Mouse (Mus musculus) heart, embryonic 13.5 days (tissue): Measurements from ENCODE around the gene Olfr616. TPM values are rescaled to one million over a fixed set of nuclear protein-coding genes. Genes with fewer than 3 reads are reported as not detected.

Source experiments
- microRNA-seq: library from miRNA; unstranded; fragments of <30 nt; microRNA quantifications from one replicate; pipeline ENCODE4, GENCODE M21; 2016
- polyA plus RNA-seq: library from polyadenylated mRNA; unstranded; fragments of >200 nt; fragmentation: Nextera tagmentation; extraction: Ambion mirVana; gene quantifications from 2 replicates; pipeline ENCODE4 v1.2.1, GENCODE M21; 2015

Olfr616 gene
- polyA plus RNA-seq, 1 experiment from 2014 or later: not detected

Small RNA genes within 50 kb of the gene (microRNA-seq; reads per million reads assigned to microRNA genes)
- gene Gm26506: not detected

Other genes starting within 250 kb of the Olfr616 start
- gene Olfr598, start 245.6 kb downstream of the Olfr616 start, polyA plus RNA-seq: not detected in 2 replicates
- gene Olfr599, start 233.2 kb downstream of the Olfr616 start, polyA plus RNA-seq: not detected in 2 replicates
- gene Olfr600, start 219.5 kb downstream of the Olfr616 start, polyA plus RNA-seq: not detected in 2 replicates
- gene Olfr601, start 206.5 kb downstream of the Olfr616 start, polyA plus RNA-seq: not detected in 2 replicates
- not detected in 2 replicates for gene Olfr603, start 183.0 kb downstream of the Olfr616 start, polyA plus RNA-seq
- not detected in 2 replicates for gene Usp17lc, start 154.1 kb downstream of the Olfr616 start, polyA plus RNA-seq
- not detected in 2 replicates for gene Olfr605, start 123.7 kb downstream of the Olfr616 start, polyA plus RNA-seq
- not detected in 2 replicates for gene Olfr606, start 120.1 kb downstream of the Olfr616 start, polyA plus RNA-seq
- gene Olfr607, start 105.0 kb downstream of the Olfr616 start, polyA plus RNA-seq: 0.17 and 0.21 TPM in 2 replicates
- gene Olfr608, start 99.3 kb downstream of the Olfr616 start, polyA plus RNA-seq: 0.16 and 0.19 TPM in 2 replicates
- not detected in 2 replicates for gene Olfr609, start 71.1 kb downstream of the Olfr616 start, polyA plus RNA-seq
- gene Olfr610, start 57.0 kb downstream of the Olfr616 start, polyA plus RNA-seq: not detected in 2 replicates
- gene Olfr611, start 48.3 kb downstream of the Olfr616 start, polyA plus RNA-seq: not detected in 2 replicates
- gene Olfr612, start 26.4 kb downstream of the Olfr616 start, polyA plus RNA-seq: not detected in 2 replicates
- not detected in 2 replicates for gene Olfr613, start 21.1 kb downstream of the Olfr616 start, polyA plus RNA-seq
- gene Olfr615, start 13.1 kb downstream of the Olfr616 start, polyA plus RNA-seq: not detected in 2 replicates
- not detected in 2 replicates for gene Olfr617, start 3.9 kb upstream of the Olfr616 start, polyA plus RNA-seq
- not detected in 2 replicates for gene Olfr618, start 21.0 kb upstream of the Olfr616 start, polyA plus RNA-seq
- gene Olfr619, start 31.4 kb upstream of the Olfr616 start, polyA plus RNA-seq: not detected in 2 replicates
- not detected in 2 replicates for gene Olfr620, start 43.4 kb upstream of the Olfr616 start, polyA plus RNA-seq
- gene Olfr622, start 73.6 kb upstream of the Olfr616 start, polyA plus RNA-seq: not detected in 2 replicates
- gene Olfr623, start 94.6 kb upstream of the Olfr616 start, polyA plus RNA-seq: not detected in 2 replicates
- gene Olfr624, start 102.0 kb upstream of the Olfr616 start, polyA plus RNA-seq: 0.03 TPM in 1 of 2 replicates, not detected in the other
- gene Olfr625-ps1, start 113.6 kb upstream of the Olfr616 start, polyA plus RNA-seq: not detected in 2 replicates
- not detected in 2 replicates for gene Olfr243, start 145.5 kb upstream of the Olfr616 start, polyA plus RNA-seq
- gene Olfr628, start 161.2 kb upstream of the Olfr616 start, polyA plus RNA-seq: not detected in 2 replicates
- not detected in 2 replicates for gene Olfr629, start 175.8 kb upstream of the Olfr616 start, polyA plus RNA-seq
- gene Olfr630, start 188.2 kb upstream of the Olfr616 start, polyA plus RNA-seq: not detected in 2 replicates
- gene Olfr69, start 202.5 kb upstream of the Olfr616 start, polyA plus RNA-seq: not detected in 2 replicates
- gene Olfr68, start 210.6 kb upstream of the Olfr616 start, polyA plus RNA-seq: not detected in 2 replicates
- gene Olfr67, start 222.7 kb upstream of the Olfr616 start, polyA plus RNA-seq: not detected in 2 replicates
- gene Hbb-bt, start 244.9 kb upstream of the Olfr616 start, polyA plus RNA-seq: 7,919 and 10,944 TPM in 2 replicates